Comparison of ENCODE assay signal across 8 mouse cellular contexts in genomic region chr2:131178828-131179245, GRCm38 (mm10). TPM values are rescaled to one million over a fixed set of nuclear protein-coding genes. Genes with fewer than 3 reads are reported as not detected.
DNase-seq lines count a peak whose midpoint lies in the region; ATAC-seq and TF ChIP-seq lines count a peak whose summit lies in the region.

No protein-coding gene starts in this region.

- H3K27me3 ChIP-seq in hindbrain, embryonic 12.5 days = 0 out of 2 replicates have a peak, but pooled peaks cover 1% of the 10 kb centered on the region
- peaks cover 7% of the 10 kb centered on the region for H3K27me3 ChIP-seq in liver, embryonic 12.5 days (replicated peaks)
- H3K27me3 ChIP-seq in small intestine, adult 2 months (ENCODE audit: control insufficient read depth, insufficient read depth, low read length) = no peaks in the 10 kb centered on the region

- H3K4me3 ChIP-seq in hindbrain, embryonic 12.5 days = peak overlapping the region; percentile 80
- peak overlapping the region; percentile 75 for H3K4me3 ChIP-seq in liver, embryonic 12.5 days
- H3K4me3 ChIP-seq in small intestine, adult 2 months (ENCODE audit: low read depth, low read length) = peak overlapping the region; percentile 92

- peak overlapping the region; percentile 88 for H3K9ac ChIP-seq in hindbrain, embryonic 12.5 days
- peak overlapping the region; percentile 90 for H3K9ac ChIP-seq in liver, embryonic 12.5 days

- ATAC-seq in hindbrain, embryonic 12.5 days (ENCODE audit: low FRiP score) = peak; percentile 1; the same call in 1 of the 2 replicates
- ATAC-seq in liver, embryonic 12.5 days = no peak

- TF ChIP-seq POLR2A in small intestine, adult 2 months (IDR thresholded peaks at IDR 0.05; ENCODE audit: low read depth, low read length) = no peak

- H3K27ac ChIP-seq in hindbrain, embryonic 12.5 days = peak overlapping the region; percentile 93
- H3K27ac ChIP-seq in liver, embryonic 12.5 days = peak overlapping the region; percentile 83
- H3K27ac ChIP-seq in small intestine, adult 2 months (ENCODE audit: insufficient read depth, low read depth, low read length) = peak overlapping the region; percentile 85

- H3K4me2 ChIP-seq in hindbrain, embryonic 12.5 days (replicated peaks) = peak overlapping the region; percentile 97
- H3K4me2 ChIP-seq in liver, embryonic 12.5 days = peak overlapping the region; percentile 98

- H3K9me3 ChIP-seq in hindbrain, embryonic 12.5 days (replicated peaks) = no peaks in the 10 kb centered on the region
- H3K9me3 ChIP-seq in liver, embryonic 12.5 days (replicated peaks) = no peaks in the 10 kb centered on the region

- TF ChIP-seq CTCF in small intestine, adult 2 months (IDR thresholded peaks at IDR 0.05; ENCODE audit: extremely low read depth, insufficient read length, insufficient replicate concordance, low read depth, low read length) = no peak

- DNase-seq in cerebellum, adult 18-20 months = peak; percentile 31 to 47
- no peak for DNase-seq in cerebellum, adult 9-10 months
- DNase-seq in urinary bladder, adult 2 months (ENCODE audit: low spot score) = peak; percentile 52
- no peak for DNase-seq in urinary bladder, postnatal 4 days (ENCODE audit: low spot score in 2 of 2)
- DNase-seq in thymus, adult 18-20 months = no peak

- H3K36me3 ChIP-seq in hindbrain, embryonic 12.5 days = peaks cover 10% of the 10 kb centered on the region
- H3K36me3 ChIP-seq in liver, embryonic 12.5 days = peaks cover 27% of the 10 kb centered on the region
- H3K36me3 ChIP-seq in small intestine, adult 2 months (ENCODE audit: control insufficient read depth, insufficient read depth, low read length) = peaks cover 3% of the 10 kb centered on the region; the same call in 1 of the 2 replicates

- 24% methylated on average over 25 of the region's 26 CpGs for whole genome bisulfite sequencing in hindbrain, embryonic 12.5 days
- 45% methylated on average over 26 of the region's 26 CpGs for WGBS in liver, embryonic 12.5 days (ENCODE audit: insufficient replicate concordance)
- 9% methylated on average over 26 of the region's 26 CpGs for WGBS in small intestine, adult 2 months

- peaks cover 51% of the 10 kb centered on the region for H3K4me1 ChIP-seq in hindbrain, embryonic 12.5 days
- peaks cover 56% of the 10 kb centered on the region for H3K4me1 ChIP-seq in liver, embryonic 12.5 days
- H3K4me1 ChIP-seq in small intestine, adult 2 months (ENCODE audit: control insufficient read depth, insufficient read depth, insufficient read length, low read length) = peaks cover 27% of the 10 kb centered on the region

RNA-seq across cellular contexts. Expression of gene Cenpb, which starts 1.0 kb away (rescaled TPM):
- polyA plus RNA-seq in urinary bladder, adult 2 months (2012; rRNA removed) = 60.4 and 94.3 TPM in 2 replicates
- polyA plus RNA-seq in hindbrain, embryonic 12.5 days (2016; fragmentation: Nextera tagmentation; extraction: Ambion mirVana) = 18.3 and 18.5 TPM in 2 replicates
- 5.9 and 6.5 TPM in 2 replicates for polyA plus RNA-seq in liver, embryonic 12.5 days (2016; fragmentation: Nextera tagmentation; extraction: Ambion mirVana)
- 57.7 and 95.1 TPM in 2 replicates for polyA plus RNA-seq in small intestine, adult 2 months (2012; rRNA removed)

RNA-seq across cellular contexts. Expression of gene Cdc25b, which starts 7.9 kb away (rescaled TPM):
- polyA plus RNA-seq in urinary bladder, adult 2 months (2012; rRNA removed) = 38.9 and 39.3 TPM in 2 replicates
- 69.8 and 85.7 TPM in 2 replicates for polyA plus RNA-seq in hindbrain, embryonic 12.5 days (2016; fragmentation: Nextera tagmentation; extraction: Ambion mirVana)
- 172 and 182 TPM in 2 replicates for polyA plus RNA-seq in liver, embryonic 12.5 days (2016; fragmentation: Nextera tagmentation; extraction: Ambion mirVana)
- polyA plus RNA-seq in small intestine, adult 2 months (2012; rRNA removed) = 11.6 and 22.4 TPM in 2 replicates

RNA-seq across cellular contexts. Expression of gene Spef1, which starts 8.2 kb away (rescaled TPM):
- 10.3 and 12.4 TPM in 2 replicates for polyA plus RNA-seq in urinary bladder, adult 2 months (2012; rRNA removed)
- polyA plus RNA-seq in hindbrain, embryonic 12.5 days (2016; fragmentation: Nextera tagmentation; extraction: Ambion mirVana) = 8.9 and 9.2 TPM in 2 replicates
- polyA plus RNA-seq in liver, embryonic 12.5 days (2016; fragmentation: Nextera tagmentation; extraction: Ambion mirVana) = 1.0 and 1.1 TPM in 2 replicates
- 5.6 and 8.2 TPM in 2 replicates for polyA plus RNA-seq in small intestine, adult 2 months (2012; rRNA removed)

RNA-seq across cellular contexts. Expression of gene 1700037H04Rik, which starts 19.0 kb away (rescaled TPM):
- polyA plus RNA-seq in urinary bladder, adult 2 months (2012; rRNA removed) = 51.9 and 54.5 TPM in 2 replicates
- polyA plus RNA-seq in hindbrain, embryonic 12.5 days (2016; fragmentation: Nextera tagmentation; extraction: Ambion mirVana) = 87.4 and 89.7 TPM in 2 replicates
- 131 and 141 TPM in 2 replicates for polyA plus RNA-seq in liver, embryonic 12.5 days (2016; fragmentation: Nextera tagmentation; extraction: Ambion mirVana)
- 52.3 and 57.2 TPM in 2 replicates for polyA plus RNA-seq in small intestine, adult 2 months (2012; rRNA removed)

RNA-seq across cellular contexts. Expression of gene Ap5s1, which starts 28.0 kb away (rescaled TPM):
- 40.0 and 44.7 TPM in 2 replicates for polyA plus RNA-seq in urinary bladder, adult 2 months (2012; rRNA removed)
- polyA plus RNA-seq in hindbrain, embryonic 12.5 days (2016; fragmentation: Nextera tagmentation; extraction: Ambion mirVana) = 28.4 and 29.1 TPM in 2 replicates
- polyA plus RNA-seq in liver, embryonic 12.5 days (2016; fragmentation: Nextera tagmentation; extraction: Ambion mirVana) = 16.4 and 17.0 TPM in 2 replicates
- 37.1 and 90.0 TPM in 2 replicates for polyA plus RNA-seq in small intestine, adult 2 months (2012; rRNA removed)

Comparison
In these comparisons a context has a peak if more than half of its experiments do, and no peak if none do; other contexts are left out.
1. DNase-seq: peak in cerebellum, adult 18-20 months (2 of 2) and urinary bladder, adult 2 months (single experiment); none in cerebellum, adult 9-10 months (single experiment), urinary bladder, postnatal 4 days (0 of 2) and thymus, adult 18-20 months (0 of 2).
2. Peak in every context shown above with its lines, with median percentiles within 50 percentile points of each other: H3K27ac ChIP-seq and H3K4me3 ChIP-seq.